Comparison of ENCODE assay signal across 9 mouse cellular contexts in the genomic region with DNA sequence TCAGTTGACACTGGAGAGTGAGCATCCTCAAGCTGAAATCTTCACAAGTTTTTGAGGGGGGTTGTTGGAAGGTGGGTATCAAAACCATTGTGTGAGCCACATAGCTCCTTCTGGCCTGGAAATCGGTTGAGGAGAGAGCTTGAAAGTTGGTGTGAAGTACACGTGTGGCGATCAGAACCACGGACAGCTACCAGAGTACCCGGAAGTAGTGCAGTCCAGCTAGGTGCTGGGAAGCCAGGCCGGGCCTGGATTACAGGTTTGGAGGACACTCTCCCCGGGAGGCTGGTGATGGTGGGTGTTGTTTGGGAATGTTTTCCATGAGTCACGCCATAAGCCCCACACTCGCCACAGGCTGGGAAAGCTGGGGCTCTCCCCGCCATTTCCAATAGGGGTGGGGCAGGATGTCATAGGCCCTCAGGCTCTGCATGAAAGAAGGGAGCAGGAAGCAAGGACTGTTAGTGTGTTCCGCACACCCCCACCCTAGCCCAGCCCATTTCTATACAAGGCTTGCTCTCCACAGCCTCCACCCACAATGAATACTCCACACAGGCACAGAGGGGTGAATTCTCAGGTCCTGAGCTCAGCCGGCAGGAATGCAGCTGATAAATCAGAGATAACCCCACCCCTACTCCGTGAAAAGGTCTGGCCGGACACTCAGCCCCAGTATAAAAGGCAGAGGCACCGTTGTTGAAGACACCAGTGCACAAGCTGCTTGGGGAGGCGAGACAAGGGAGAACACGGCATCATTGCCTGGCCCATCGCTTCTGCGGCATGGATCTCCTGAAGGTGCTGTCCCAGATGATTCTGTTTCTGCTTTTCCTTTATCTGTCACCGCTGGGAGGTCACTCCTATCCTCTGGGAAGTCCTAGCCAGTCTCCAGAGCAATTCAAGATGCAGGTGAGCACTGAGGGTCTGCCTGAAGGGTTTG. TPM values are rescaled to one million over a fixed set of nuclear protein-coding genes. Genes with fewer than 3 reads are reported as not detected.
DNase-seq lines count a peak whose midpoint lies in the region; ATAC-seq and TF ChIP-seq lines count a peak whose summit lies in the region.
"Had no signal": no experiment of that assay in that cellular context is flagged by ENCODE, and none has a peak within 500 bp of the region (broad histone marks: within the 10 kb centered on the region; RNA-seq: fewer than 3 reads in every experiment).

Nppb (plus strand) TSS at position 584 of the 928 bp plus-strand sequence.

- peak; percentile 96 for ATAC-seq in megakaryocyte progenitor cell, adult 5-6 weeks (replicated peaks; ENCODE audit: poor library complexity)
- ATAC-seq in forebrain, embryonic 16.5 days, result no peak

- no peak; the same call in 1 of the 2 replicates for TF ChIP-seq POLR2A in embryonic fibroblast, embryonic 13.5 days (IDR thresholded peaks at IDR 0.05; ENCODE audit: low read depth, low read length)

- H3K9me3 ChIP-seq in forebrain, embryonic 16.5 days (ENCODE audit: control insufficient read depth, low read length), result no peaks in the 10 kb centered on the region

- 0 out of 2 replicates have a peak within 1 kb of the TSS, but pooled peaks have one; percentile 13 for H3K4me3 ChIP-seq in embryonic fibroblast, embryonic 13.5 days (ENCODE audit: insufficient read depth, low read length)
- H3K4me3 ChIP-seq in forebrain, embryonic 16.5 days (replicated peaks; ENCODE audit: low read length), result no peak within 1 kb of the TSS

- H3K9ac ChIP-seq in forebrain, embryonic 16.5 days (replicated peaks; ENCODE audit: low read depth, low read length), result no peak within 1 kb of the TSS

- H3K36me3 ChIP-seq in forebrain, embryonic 16.5 days (ENCODE audit: control insufficient read depth, insufficient read depth), result no peaks in the 10 kb centered on the region

- TF ChIP-seq CTCF in embryonic fibroblast, embryonic 13.5 days (IDR thresholded peaks at IDR 0.05; ENCODE audit: borderline replicate concordance, insufficient read depth, low read length), result no peak

- H3K4me2 ChIP-seq in forebrain, embryonic 16.5 days (ENCODE audit: low read length), result no peak within 1 kb of the TSS

- DNase-seq in thymus, postnatal 4 days, result peak; percentile 43
- DNase-seq in thymus, postnatal 0 days (ENCODE audit: low spot score), result no peak
- peak; percentile 53 for DNase-seq in kidney, adult 9 months
- no peak for DNase-seq in frontal cortex, postnatal 36 days (ENCODE audit: low spot score in 2 of 2)
- no peak for DNase-seq in natural killer cell, adult 2 months (ENCODE audit: low spot score in 2 of 2)

- 36% methylated on average over 20 of the region's 20 CpGs for WGBS in forebrain, embryonic 16.5 days

- no peaks in the 10 kb centered on the region for H3K4me1 ChIP-seq in embryonic fibroblast, embryonic 13.5 days (ENCODE audit: control insufficient read depth, insufficient read depth, low read length)
- H3K4me1 ChIP-seq in forebrain, embryonic 16.5 days (replicated peaks; ENCODE audit: control insufficient read depth, insufficient read depth, low read length), result no peaks in the 10 kb centered on the region

- H3K27ac ChIP-seq in embryonic fibroblast, embryonic 13.5 days (ENCODE audit: insufficient read depth, low read length), result no peak within 1 kb of the TSS
- no peak within 1 kb of the TSS for H3K27ac ChIP-seq in forebrain, embryonic 16.5 days (ENCODE audit: low read length)

- no peaks in the 10 kb centered on the region for H3K27me3 ChIP-seq in forebrain, embryonic 16.5 days (replicated peaks; ENCODE audit: control insufficient read depth, insufficient read depth, low read length)

RNA-seq across cellular contexts. Expression of gene Nppb, which starts in this region (rescaled TPM):
- polyA plus RNA-seq in thymus, postnatal 0 days (2015; fragmentation: Nextera tagmentation; extraction: Ambion mirVana), result 0.42 and 0.62 TPM in 2 replicates
- polyA plus RNA-seq in embryonic fibroblast, embryonic 13.5 days (2011; ENCODE audit: insufficient read length, low read depth, missing spikeins), result 2.5 and 6.2 TPM in 2 replicates
- total RNA-seq in megakaryocyte progenitor cell, adult 5-6 weeks (2015), result not detected in 2 replicates
- not detected in 2 replicates for total RNA-seq in megakaryocyte progenitor cell, adult 5-6 weeks (2017)
- polyA plus RNA-seq in forebrain, embryonic 16.5 days (2015; fragmentation: Nextera tagmentation; extraction: Ambion mirVana), result not detected in 2 replicates
- polyA plus RNA-seq: cortical plate, adult 2 months had no signal

Comparison
In these comparisons a context has a peak if more than half of its experiments do, and no peak if none do; other contexts are left out.
1. DNase-seq: peak in thymus, postnatal 4 days (single experiment) and kidney, adult 9 months (single experiment); none in thymus, postnatal 0 days (single experiment), frontal cortex, postnatal 36 days (0 of 2) and natural killer cell, adult 2 months (0 of 2).
2. Peak in ATAC-seq in megakaryocyte progenitor cell, adult 5-6 weeks; RNA of the gene not detected or under 1 TPM.